Mouse (Mus musculus): ENCODE results near the gene Cct8l1.

DNA sequence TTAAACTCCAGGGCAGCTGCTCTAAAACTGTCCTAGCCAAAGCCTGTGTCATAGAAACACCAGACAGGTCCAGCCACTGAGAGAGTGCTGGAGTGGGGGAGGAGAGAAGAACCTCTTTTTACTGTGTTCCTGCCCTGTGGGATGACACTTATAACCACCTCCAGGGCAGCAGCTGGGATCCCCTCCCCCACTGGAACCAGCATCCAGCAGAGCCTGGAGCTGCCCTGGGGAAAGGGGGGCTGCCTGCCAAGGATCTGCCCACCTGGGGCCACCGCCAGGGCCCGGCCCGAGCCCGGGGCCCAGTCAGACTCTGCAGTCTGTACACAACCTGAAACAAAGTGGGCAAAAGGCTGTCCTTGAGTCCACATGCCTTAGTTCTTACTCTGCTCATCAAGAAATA is 11.1 kb downstream of the Cct8l1 start:
- no peak for TF ChIP-seq POLR2A (IDR thresholded peaks at IDR 0.05; ENCODE audit: control insufficient read depth, low read depth, low read length)
- no peak for TF ChIP-seq CTCF (IDR thresholded peaks at IDR 0.05; ENCODE audit: control insufficient read depth, insufficient read depth, insufficient replicate concordance, low read depth, low read length)
